Mouse (Mus musculus): Measurements from ENCODE around the gene Vasp. TPM values are rescaled to one million over a fixed set of nuclear protein-coding genes. Genes with fewer than 3 reads are reported as not detected.
A peak's percentile ranks its signal among the peaks of the same experiment; 100 is the strongest.

Vasp gene
- polyA plus RNA-seq, 1 experiment from 2014 or later: 85.9 TPM

- H3K4me2 ChIP-seq: peak overlapping the region; percentile 87
- H3K4me1 ChIP-seq (replicated peaks; ENCODE audit: control insufficient read depth, insufficient read depth, low read length): peaks cover 27% of the 10 kb centered on the region
- H3K9ac ChIP-seq (ENCODE audit: low read depth, low read length): peak overlapping the region; percentile 71
- peak overlapping the region; percentile 72 for H3K4me3 ChIP-seq (ENCODE audit: low read depth, low read length)
- H3K27ac ChIP-seq (ENCODE audit: low read depth, low read length): peak overlapping the region; percentile 63
- no peaks in the 10 kb centered on the region for H3K9me3 ChIP-seq (ENCODE audit: control insufficient read depth, low read length)
- under 1% methylated on average over 14 of the region's 14 CpGs for WGBS
- H3K27me3 ChIP-seq (replicated peaks; ENCODE audit: control insufficient read depth, insufficient read depth, low read length): no peaks in the 10 kb centered on the region
- peaks cover 3% of the 10 kb centered on the region; the same call in 1 of the 2 replicates for H3K36me3 ChIP-seq (ENCODE audit: control insufficient read depth, insufficient read depth, low read length)
- no peak for DNase-seq (ENCODE audit: low spot score)
- no peak for ATAC-seq (replicated peaks; ENCODE audit: low FRiP score)
Measured at GRCm38 (mm10) chr7:19228793-19229148, 42.8 kb downstream of the Vasp start.

- under 1% methylated on average over 91 of the region's 91 CpGs for WGBS
- Histone ChIP-seq H3K4me2 (peak within 1 kb of the TSS; percentile 87), H3K4me1 (replicated peaks; ENCODE audit: control insufficient read depth, insufficient read depth, low read length) (peaks cover 28% of the 10 kb centered on the region), H3K27me3 (replicated peaks; ENCODE audit: control insufficient read depth, insufficient read depth, low read length) (no peaks in the 10 kb centered on the region), H3K9me3 (ENCODE audit: control insufficient read depth, low read length) (no peaks in the 10 kb centered on the region), H3K36me3 (ENCODE audit: control insufficient read depth, insufficient read depth, low read length) (0 out of 2 replicates have a peak, but pooled peaks cover 3% of the 10 kb centered on the region), H3K27ac (ENCODE audit: low read depth, low read length) (peak within 1 kb of the TSS; percentile 98), H3K9ac (ENCODE audit: low read depth, low read length) (peak within 1 kb of the TSS; percentile 85), H3K4me3 (ENCODE audit: low read depth, low read length) (peak within 1 kb of the TSS; percentile 72)
- peak; percentile 87 for ATAC-seq (replicated peaks; ENCODE audit: low FRiP score)
- peak; percentile 99 for DNase-seq (ENCODE audit: low spot score)
Measured at GRCm38 (mm10) chr7:19227883-19228792, 43.5 kb downstream of the Vasp start, which contains the start of gene Opa3. Opa3 (plus strand) TSS chr7:19228334.

- Histone ChIP-seq H3K4me1 (replicated peaks; ENCODE audit: control insufficient read depth, insufficient read depth, low read length) (peaks cover 28% of the 10 kb centered on the region), H3K36me3 (ENCODE audit: control insufficient read depth, insufficient read depth, low read length) (0 out of 2 replicates have a peak, but pooled peaks cover 3% of the 10 kb centered on the region), H3K27ac (ENCODE audit: low read depth, low read length) (peak overlapping the region; percentile 98), H3K9ac (ENCODE audit: low read depth, low read length) (peak overlapping the region; percentile 83), H3K4me2 (peak overlapping the region; percentile 82), H3K27me3 (replicated peaks; ENCODE audit: control insufficient read depth, insufficient read depth, low read length) (no peaks in the 10 kb centered on the region), H3K4me3 (ENCODE audit: low read depth, low read length) (peak overlapping the region; percentile 72), H3K9me3 (ENCODE audit: control insufficient read depth, low read length) (no peaks in the 10 kb centered on the region)
- WGBS: 13% methylated on average over 20 of the region's 20 CpGs
- peak; percentile 68 for DNase-seq (ENCODE audit: low spot score)
- peak; percentile 18 for ATAC-seq (replicated peaks; ENCODE audit: low FRiP score)
Measured at GRCm38 (mm10) chr7:19226817-19227797, 44.5 kb downstream of the Vasp start.

GRCm38 (mm10) chr7:19224933-19225332, 46.7 kb downstream of the Vasp start:
- 38% methylated on average over 4 of the region's 4 CpGs for WGBS
- H3K9ac ChIP-seq (ENCODE audit: low read depth, low read length): no peak overlapping the region

DNA sequence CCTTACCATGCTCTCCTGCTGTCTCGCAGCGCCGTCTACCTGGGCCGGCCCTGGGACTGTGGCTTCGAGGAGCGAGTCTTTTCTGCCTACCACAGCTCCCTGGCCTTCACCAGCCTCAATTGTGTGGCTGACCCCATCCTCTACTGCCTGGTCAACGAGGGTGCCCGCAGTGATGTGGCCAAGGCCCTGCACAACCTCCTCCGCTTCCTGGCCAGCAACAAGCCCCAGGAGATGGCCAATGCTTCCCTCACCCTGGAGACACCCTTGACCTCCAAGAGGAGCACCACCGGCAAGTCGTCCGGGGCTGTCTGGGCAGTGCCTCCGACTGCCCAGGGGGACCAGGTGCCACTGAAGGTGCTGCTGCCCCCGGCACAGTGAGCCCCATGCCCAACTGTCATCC, 48.7 kb downstream of the Vasp start:
- H3K4me3 ChIP-seq (ENCODE audit: low read depth, low read length): no peak overlapping the region
- no peak for ATAC-seq (replicated peaks; ENCODE audit: low FRiP score)
- no peaks in the 10 kb centered on the region for H3K9me3 ChIP-seq (ENCODE audit: control insufficient read depth, low read length)
- no peak overlapping the region for H3K4me2 ChIP-seq
- WGBS: 86% methylated on average over 14 of the region's 14 CpGs
- DNase-seq (ENCODE audit: low spot score): no peak
- H3K9ac ChIP-seq (ENCODE audit: low read depth, low read length): no peak overlapping the region
- H3K4me1 ChIP-seq (replicated peaks; ENCODE audit: control insufficient read depth, insufficient read depth, low read length): peaks cover 22% of the 10 kb centered on the region
- no peaks in the 10 kb centered on the region for H3K27me3 ChIP-seq (replicated peaks; ENCODE audit: control insufficient read depth, insufficient read depth, low read length)
- no peaks in the 10 kb centered on the region for H3K36me3 ChIP-seq (ENCODE audit: control insufficient read depth, insufficient read depth, low read length)
- H3K27ac ChIP-seq (ENCODE audit: low read depth, low read length): no peak overlapping the region

More at GRCm38 (mm10) chr7:19224933-19225332, 46.7 kb downstream of the Vasp start:
- no peaks in the 10 kb centered on the region for H3K9me3 ChIP-seq (ENCODE audit: control insufficient read depth, low read length)
- no peak for DNase-seq (ENCODE audit: low spot score)
- H3K27ac ChIP-seq (ENCODE audit: low read depth, low read length): peak overlapping the region; percentile 70
- ATAC-seq (replicated peaks; ENCODE audit: low FRiP score): peak; percentile 40; the same call in 1 of the 2 replicates
- H3K4me3 ChIP-seq (ENCODE audit: low read depth, low read length): no peak overlapping the region
- H3K4me1 ChIP-seq (replicated peaks; ENCODE audit: control insufficient read depth, insufficient read depth, low read length): peaks cover 28% of the 10 kb centered on the region
- no peaks in the 10 kb centered on the region for H3K27me3 ChIP-seq (replicated peaks; ENCODE audit: control insufficient read depth, insufficient read depth, low read length)
- H3K36me3 ChIP-seq (ENCODE audit: control insufficient read depth, insufficient read depth, low read length): no peaks in the 10 kb centered on the region
- H3K4me2 ChIP-seq: peak overlapping the region; percentile 48

DNA sequence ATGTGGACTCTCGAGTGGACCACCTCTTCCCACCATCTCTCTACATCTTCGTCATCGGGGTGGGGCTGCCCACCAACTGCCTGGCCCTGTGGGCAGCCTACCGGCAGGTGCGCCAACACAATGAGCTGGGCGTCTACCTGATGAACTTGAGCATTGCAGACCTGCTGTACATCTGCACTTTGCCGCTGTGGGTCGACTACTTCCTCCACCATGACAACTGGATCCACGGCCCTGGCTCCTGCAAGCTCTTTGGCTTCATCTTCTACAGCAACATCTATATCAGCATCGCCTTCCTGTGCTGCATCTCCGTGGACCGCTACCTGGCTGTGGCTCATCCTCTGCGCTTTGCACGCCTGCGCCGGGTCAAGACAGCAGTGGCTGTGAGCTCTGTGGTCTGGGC, 49.4 kb downstream of the Vasp start:
- no peak overlapping the region for H3K4me3 ChIP-seq (ENCODE audit: low read depth, low read length)
- H3K27me3 ChIP-seq (replicated peaks; ENCODE audit: control insufficient read depth, insufficient read depth, low read length): no peaks in the 10 kb centered on the region
- peaks cover 22% of the 10 kb centered on the region for H3K4me1 ChIP-seq (replicated peaks; ENCODE audit: control insufficient read depth, insufficient read depth, low read length)

GRCm38 (mm10) chr7:19220061-19220460, 51.6 kb downstream of the Vasp start:
- no peaks in the 10 kb centered on the region for H3K9me3 ChIP-seq (ENCODE audit: control insufficient read depth, low read length)
- no peak overlapping the region for H3K4me2 ChIP-seq
- H3K27ac ChIP-seq (ENCODE audit: low read depth, low read length): no peak overlapping the region
- no peak overlapping the region for H3K4me3 ChIP-seq (ENCODE audit: low read depth, low read length)
- WGBS: 66% methylated on average over 3 of the region's 3 CpGs
- no peaks in the 10 kb centered on the region for H3K36me3 ChIP-seq (ENCODE audit: control insufficient read depth, insufficient read depth, low read length)
- ATAC-seq (replicated peaks; ENCODE audit: low FRiP score) (no peak), DNase-seq (ENCODE audit: low spot score) (no peak)
- no peak overlapping the region for H3K9ac ChIP-seq (ENCODE audit: low read depth, low read length)
- H3K4me1 ChIP-seq (replicated peaks; ENCODE audit: control insufficient read depth, insufficient read depth, low read length): peaks cover 7% of the 10 kb centered on the region
- 0 out of 2 replicates have a peak, but pooled peaks cover 3% of the 10 kb centered on the region for H3K27me3 ChIP-seq (replicated peaks; ENCODE audit: control insufficient read depth, insufficient read depth, low read length)

More for the DNA sequence above, 49.4 kb downstream of the Vasp start:
- ATAC-seq (replicated peaks; ENCODE audit: low FRiP score) (no peak), DNase-seq (ENCODE audit: low spot score) (no peak)
- WGBS: 90% methylated on average over 16 of the region's 16 CpGs
- Histone ChIP-seq H3K36me3 (ENCODE audit: control insufficient read depth, insufficient read depth, low read length) (no peaks in the 10 kb centered on the region), H3K9ac (ENCODE audit: low read depth, low read length) (no peak overlapping the region), H3K9me3 (ENCODE audit: control insufficient read depth, low read length) (no peaks in the 10 kb centered on the region), H3K27ac (ENCODE audit: low read depth, low read length) (no peak overlapping the region), H3K4me2 (no peak overlapping the region)

- Histone ChIP-seq H3K9ac (ENCODE audit: low read depth, low read length) (no peak overlapping the region), H3K27ac (ENCODE audit: low read depth, low read length) (no peak overlapping the region), H3K27me3 (replicated peaks; ENCODE audit: control insufficient read depth, insufficient read depth, low read length) (peaks cover 7% of the 10 kb centered on the region; the same call in 1 of the 2 replicates), H3K36me3 (ENCODE audit: control insufficient read depth, insufficient read depth, low read length) (no peaks in the 10 kb centered on the region), H3K4me3 (ENCODE audit: low read depth, low read length) (no peak overlapping the region), H3K9me3 (ENCODE audit: control insufficient read depth, low read length) (no peaks in the 10 kb centered on the region), H3K4me1 (replicated peaks; ENCODE audit: control insufficient read depth, insufficient read depth, low read length) (no peaks in the 10 kb centered on the region), H3K4me2 (no peak overlapping the region)
- ATAC-seq (replicated peaks; ENCODE audit: low FRiP score) (peak; percentile 21; the same call in 1 of the 2 replicates), DNase-seq (ENCODE audit: low spot score) (no peak)
- WGBS: 6% methylated on average over 2 of the region's 3 CpGs
Measured at GRCm38 (mm10) chr7:19217944-19218343, 53.7 kb downstream of the Vasp start.

All from liver, embryonic 11.5 days (tissue).